Mouse (Mus musculus) heart, postnatal 10 days (tissue): ENCODE measurements at regions not wholly inside any gene's neighbourhood (a gene's known extent, or its start where the extent isn't known, plus 50 kb on each side); places are given as distances from the start of the nearest gene placed in this dataset.
"Not testable (repeated sequence)": the region's sequence is repeated elsewhere in the genome, so short reads cannot be mapped to it uniquely, and the experiment has no call there.

ENCODE experiments used
- DNase-seq, 2 experiments: peaks; one replicate each; pipeline ENCODE4 v3.0.0; 2021
- intact Hi-C: fragments of 180-260 bp; cut with DNase I; formaldehyde crosslinking; loops from one replicate; pipeline ENCODE4 v1.15.1; 2025
- microRNA-seq, 2 experiments: library from miRNA; unstranded; fragments of <30 nt; microRNA quantifications; one replicate each; pipeline ENCODE4 v1.2.0; 2022

- intact Hi-C loops: no loop called here
- DNase-seq: no peak
Observed at GRCm38 (mm10) chr15:14815556-14815955, 1642.1 kb upstream of the Cdh6 start.

- DNase-seq: no peak
- intact Hi-C loops: no loop called here
Observed at GRCm38 (mm10) chr15:14806849-14807248, 1633.4 kb upstream of the Cdh6 start.

- intact Hi-C loops: no loop called here
- DNase-seq: no peak
Observed at GRCm38 (mm10) chr15:14795221-14795620, 1621.7 kb upstream of the Cdh6 start.

GRCm38 (mm10) chr15:14780727-14781126, 1607.3 kb upstream of the Cdh6 start:
- intact Hi-C loops: no loop called here
- no peak for DNase-seq

GRCm38 (mm10) chr15:14741733-14742132, 1568.3 kb upstream of the Cdh6 start:
- intact Hi-C loops: no loop called here

GRCm38 (mm10) chr15:14697925-14698324, 1524.5 kb upstream of the Cdh6 start:
- DNase-seq, intact Hi-C loops: not testable (repeated sequence)

More at GRCm38 (mm10) chr15:14741733-14742132, 1568.3 kb upstream of the Cdh6 start:
- no peak for DNase-seq

- intact Hi-C loops: no loop called here
Observed at GRCm38 (mm10) chr15:14696481-14696880, 1523.0 kb upstream of the Cdh6 start.

GRCm38 (mm10) chr15:14689141-14689540, 1515.7 kb upstream of the Cdh6 start:
- intact Hi-C loops: no loop called here
- no peak for DNase-seq

More at GRCm38 (mm10) chr15:14696481-14696880, 1523.0 kb upstream of the Cdh6 start:
- no peak for DNase-seq

- intact Hi-C loops: no loop called here
- DNase-seq: no peak
Observed at GRCm38 (mm10) chr15:14642291-14642690, 1468.8 kb upstream of the Cdh6 start.

- intact Hi-C loops: loop anchor here (5.0 kb wide), 1 partner anchor 599 kb away; no protein-coding TSS in a partner anchor
- DNase-seq: peak in 1 of 2 experiments; percentile 9
Observed at GRCm38 (mm10) chr15:14628523-14628922, 1455.0 kb upstream of the Cdh6 start.

- no peak for DNase-seq
- intact Hi-C loops: no loop called here
Observed at GRCm38 (mm10) chr15:14606691-14607090, 1433.2 kb upstream of the Cdh6 start.

Small RNAs in the stretch of these regions (microRNA-seq; reads per million reads assigned to microRNA genes)
- 0 reads per million in 2 experiments for gene Gm24080
